Mouse (Mus musculus) forebrain, postnatal 0 days (tissue): ENCODE measurements around the gene Krt24. TPM values are rescaled to one million over a fixed set of nuclear protein-coding genes. Genes with fewer than 3 reads are reported as not detected.
"Not testable (repeated sequence)": the region's sequence is repeated elsewhere in the genome, so short reads cannot be mapped to it uniquely, and the experiment has no call there.

ENCODE experiments used
- ATAC-seq: fragments of 200-750 bp; cut with Nextera tagmentation; 2 replicates; pipeline ENCODE4 v1.8.0; 2017; ENCODE audit warnings: mild to moderate bottlenecking, moderate library complexity
- DNase-seq: peaks from one replicate; pipeline ENCODE4 v3.0.0-alpha.2; 2015
- H3K27ac ChIP-seq: fragments of 300-500 bp; sonication (generic); 2 replicates; pipeline ENCODE4 v1.5.1; 2014; ENCODE audit warnings: low read depth, mild to moderate bottlenecking, antibody characterized with exemption, low read length, moderate library complexity, mixed read lengths
- H3K27me3 ChIP-seq: fragments of 300-500 bp; sonication (generic); 2 replicates; pipeline ENCODE4 v1.6.1; 2014; ENCODE audit warnings: mild to moderate bottlenecking, low read length, mixed read lengths; ENCODE audit not compliant: insufficient read depth
- H3K36me3 ChIP-seq: fragments of 300-500 bp; sonication (generic); 2 replicates; pipeline ENCODE4 v1.6.1; 2014; ENCODE audit warnings: mild to moderate bottlenecking, moderate library complexity; ENCODE audit not compliant: insufficient read depth
- H3K4me1 ChIP-seq: fragments of 300-500 bp; sonication (generic); 2 replicates; pipeline ENCODE4 v1.6.1; 2014; ENCODE audit warnings: antibody characterized with exemption; ENCODE audit not compliant: insufficient read depth
- H3K4me2 ChIP-seq: fragments of 300-500 bp; sonication (generic); 2 replicates; pipeline ENCODE4 v1.6.1; 2014; ENCODE audit warnings: low read depth, mild to moderate bottlenecking, moderate library complexity
- H3K4me3 ChIP-seq: fragments of 300-500 bp; sonication (generic); 2 replicates; pipeline ENCODE4 v1.5.1; 2014; ENCODE audit warnings: low read depth, low read length, mixed read lengths
- H3K9ac ChIP-seq: fragments of 300-500 bp; sonication (generic); 2 replicates; pipeline ENCODE4 v1.6.1; 2014; ENCODE audit warnings: mild to moderate bottlenecking
- H3K9me3 ChIP-seq: fragments of 300-500 bp; sonication (generic); 2 replicates; pipeline ENCODE4 v1.6.1; 2016; ENCODE audit warnings: low read length
- CTCF ChIP-seq: sonication (generic); IDR thresholded peaks from 2 replicates; pipeline ENCODE4 v1.5.1; 2016; ENCODE audit warnings: antibody characterized with exemption, control low read depth, low read depth
- WGBS: fragments of 180-500 bp; shearing (Covaris S2); extraction: QIAGEN DNeasy Blood & Tissue Kit; methylation state at CpG from one replicate; pipeline ENCODE4 v1.1.7; 2014; 5-methylcytosine and 5-hydroxymethylcytosine counted together
- polyA plus RNA-seq: library from polyadenylated mRNA; unstranded; fragments of >200 nt; fragmentation: Nextera tagmentation; extraction: Ambion mirVana; gene quantifications from 2 replicates; pipeline ENCODE4 v1.2.1, GENCODE M21; 2015
- total RNA-seq: library from RNA; depleted of rRNA; stranded (reverse); fragments of >200 nt; gene quantifications from 2 replicates; pipeline ENCODE4 v1.2.3, GENCODE M21; 2014

The Krt24 gene
- total and polyA plus RNA-seq, 2 experiments from 2014 or later: 0.08 TPM; not detected in 1

DNA sequence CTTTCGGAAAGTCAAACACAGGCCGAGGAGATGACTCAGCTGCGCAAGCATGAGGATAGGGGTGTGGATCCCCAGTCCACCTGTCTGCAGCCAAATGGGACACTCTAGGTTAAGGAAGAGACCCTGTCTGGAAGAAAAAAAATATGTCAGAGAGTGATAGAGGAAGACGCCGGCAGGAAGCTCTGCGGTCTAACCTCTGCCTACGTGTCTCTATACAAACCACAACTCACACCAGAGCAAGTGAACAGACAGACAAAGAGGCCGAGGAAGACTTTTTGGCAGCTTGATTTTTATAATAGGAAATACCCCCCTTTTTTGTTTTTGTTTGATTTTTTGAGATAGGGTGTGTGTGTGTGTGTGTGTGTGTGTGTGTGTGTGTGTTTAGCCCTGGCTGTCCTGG, 29.7 kb downstream of the Krt24 start:
- H3K36me3 ChIP-seq: no peaks in the 10 kb centered on the region
- H3K27me3 ChIP-seq: no peaks in the 10 kb centered on the region; the same call in 1 of the 2 replicates
- no peak for TF ChIP-seq CTCF
- no peak for DNase-seq
- no peak overlapping the region for H3K27ac ChIP-seq
- H3K9me3 ChIP-seq: no peaks in the 10 kb centered on the region
- no peak overlapping the region for H3K4me2 ChIP-seq
- H3K4me1 ChIP-seq: no peaks in the 10 kb centered on the region
- H3K9ac ChIP-seq: no peak overlapping the region
- no peak for ATAC-seq
- 98% methylated on average over 8 of the region's 8 CpGs for WGBS
- no peak overlapping the region for H3K4me3 ChIP-seq

GRCm38 (mm10) chr11:99253893-99254292, 31.2 kb downstream of the Krt24 start:
- Histone ChIP-seq H3K9ac (no peak overlapping the region), H3K4me3 (no peak overlapping the region), H3K4me1 (no peaks in the 10 kb centered on the region), H3K9me3 (no peaks in the 10 kb centered on the region), H3K27me3 (no peaks in the 10 kb centered on the region; the same call in 1 of the 2 replicates), H3K36me3 (no peaks in the 10 kb centered on the region), H3K27ac (no peak overlapping the region), H3K4me2 (no peak overlapping the region)
- peak; percentile 42 for TF ChIP-seq CTCF
- WGBS: 63% methylated on average over 2 of the region's 2 CpGs
- DNase-seq (no peak), ATAC-seq (no peak)

DNA sequence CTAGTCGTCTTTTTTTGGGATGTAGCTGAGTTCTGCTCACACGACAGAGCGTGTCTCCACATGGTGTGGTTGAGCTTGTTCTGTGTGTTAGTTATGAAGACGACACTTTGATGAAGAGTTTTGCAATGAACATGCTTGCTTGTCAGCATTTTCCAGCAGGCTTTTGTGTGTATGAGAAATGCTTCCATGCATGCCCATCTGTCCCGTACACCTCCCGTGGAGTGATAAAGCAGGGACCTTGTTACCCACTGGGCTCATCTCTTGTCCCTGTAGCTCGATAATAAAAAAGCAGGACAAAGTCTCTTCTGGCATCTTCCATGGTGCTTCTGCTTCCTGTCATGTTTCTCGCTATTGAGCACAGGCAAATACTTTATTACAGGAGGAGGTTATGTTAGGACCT, 32.4 kb downstream of the Krt24 start:
- no peak for TF ChIP-seq CTCF
- Histone ChIP-seq H3K36me3 (no peaks in the 10 kb centered on the region), H3K4me3 (no peak overlapping the region), H3K9me3 (no peaks in the 10 kb centered on the region), H3K27me3 (no peaks in the 10 kb centered on the region; the same call in 1 of the 2 replicates), H3K4me2 (no peak overlapping the region), H3K4me1 (no peaks in the 10 kb centered on the region), H3K9ac (no peak overlapping the region), H3K27ac (no peak overlapping the region)
- WGBS: 57% methylated on average over 8 of the region's 8 CpGs
- DNase-seq (no peak), ATAC-seq (no peak)

- no peak for TF ChIP-seq CTCF
- Histone ChIP-seq H3K4me1 (no peaks in the 10 kb centered on the region), H3K9ac (no peak overlapping the region), H3K4me3 (no peak overlapping the region), H3K27ac (no peak overlapping the region), H3K9me3 (no peaks in the 10 kb centered on the region), H3K36me3 (no peaks in the 10 kb centered on the region), H3K27me3 (no peaks in the 10 kb centered on the region), H3K4me2 (no peak overlapping the region)
- WGBS: 70% methylated on average over 3 of the region's 3 CpGs
- no peak for ATAC-seq
- no peak for DNase-seq
Observed at GRCm38 (mm10) chr11:99250666-99251065, 34.4 kb downstream of the Krt24 start.

DNA sequence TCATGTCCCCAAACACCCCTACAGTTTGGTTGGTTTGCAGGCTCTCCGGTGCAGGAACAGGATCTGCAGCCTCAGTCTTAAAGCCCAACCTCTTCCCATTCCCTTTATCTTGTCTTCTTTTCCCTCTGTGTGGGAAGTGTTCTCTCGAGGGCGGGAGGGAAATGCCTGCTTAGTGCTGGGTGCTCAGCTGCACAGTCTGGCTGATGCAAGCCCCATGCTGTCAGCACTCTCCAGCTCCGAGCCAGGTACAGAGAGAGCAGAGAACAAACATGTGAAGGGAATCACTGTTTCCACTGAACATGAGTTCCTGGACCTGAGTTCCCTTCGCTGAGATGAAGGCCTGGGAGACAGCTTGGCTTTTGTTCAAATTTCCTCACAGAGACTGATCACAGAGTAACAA, 34.8 kb downstream of the Krt24 start:
- no peak for ATAC-seq
- no peaks in the 10 kb centered on the region for H3K27me3 ChIP-seq
- no peak overlapping the region for H3K27ac ChIP-seq
- H3K36me3 ChIP-seq: no peaks in the 10 kb centered on the region
- H3K4me2 ChIP-seq: no peak overlapping the region
- no peak for TF ChIP-seq CTCF
- WGBS: 55% methylated on average over 5 of the region's 5 CpGs
- no peak overlapping the region for H3K9ac ChIP-seq
- H3K4me3 ChIP-seq: no peak overlapping the region
- DNase-seq: no peak
- no peaks in the 10 kb centered on the region for H3K9me3 ChIP-seq
- H3K4me1 ChIP-seq: no peaks in the 10 kb centered on the region

- no peaks in the 10 kb centered on the region for H3K9me3 ChIP-seq
- H3K9ac ChIP-seq: no peak overlapping the region
- no peak for DNase-seq
- no peaks in the 10 kb centered on the region for H3K4me1 ChIP-seq
- no peak for ATAC-seq
- no peak overlapping the region for H3K4me2 ChIP-seq
- no peaks in the 10 kb centered on the region for H3K27me3 ChIP-seq
- 66% methylated on average over 4 of the region's 4 CpGs for WGBS
- peak; percentile 51 for TF ChIP-seq CTCF
- H3K4me3 ChIP-seq: no peak overlapping the region
- H3K36me3 ChIP-seq: no peaks in the 10 kb centered on the region
- H3K27ac ChIP-seq: no peak overlapping the region
Observed at GRCm38 (mm10) chr11:99249115-99249514, 35.9 kb downstream of the Krt24 start.

DNA sequence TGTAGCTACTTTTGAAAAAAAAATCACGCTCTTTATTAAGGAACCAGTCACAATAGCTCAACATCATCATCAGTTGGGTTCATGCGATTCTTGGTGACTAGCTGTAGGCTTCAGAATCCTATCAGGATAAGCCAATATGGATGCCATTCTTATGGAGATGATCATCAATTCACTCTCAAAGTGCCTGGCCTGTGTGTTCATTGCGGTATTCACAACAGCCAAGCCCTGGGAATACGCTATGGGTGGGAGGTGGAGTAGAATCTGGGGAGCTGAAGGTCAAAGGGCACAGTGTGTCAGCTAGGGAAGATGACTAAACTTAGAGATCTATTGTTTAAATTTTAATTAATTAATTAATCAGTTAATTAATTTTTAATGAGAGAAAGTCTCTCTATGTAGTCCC, 37.1 kb downstream of the Krt24 start:
- H3K9me3 ChIP-seq: no peaks in the 10 kb centered on the region
- no peaks in the 10 kb centered on the region for H3K36me3 ChIP-seq
- DNase-seq (no peak), ATAC-seq (no peak)
- no peak overlapping the region for H3K9ac ChIP-seq
- H3K4me3 ChIP-seq: no peak overlapping the region
- 94% methylated on average over 4 of the region's 4 CpGs for WGBS
- no peaks in the 10 kb centered on the region for H3K27me3 ChIP-seq
- H3K4me2 ChIP-seq: no peak overlapping the region
- H3K4me1 ChIP-seq: no peaks in the 10 kb centered on the region
- no peak for TF ChIP-seq CTCF
- no peak overlapping the region for H3K27ac ChIP-seq

DNA sequence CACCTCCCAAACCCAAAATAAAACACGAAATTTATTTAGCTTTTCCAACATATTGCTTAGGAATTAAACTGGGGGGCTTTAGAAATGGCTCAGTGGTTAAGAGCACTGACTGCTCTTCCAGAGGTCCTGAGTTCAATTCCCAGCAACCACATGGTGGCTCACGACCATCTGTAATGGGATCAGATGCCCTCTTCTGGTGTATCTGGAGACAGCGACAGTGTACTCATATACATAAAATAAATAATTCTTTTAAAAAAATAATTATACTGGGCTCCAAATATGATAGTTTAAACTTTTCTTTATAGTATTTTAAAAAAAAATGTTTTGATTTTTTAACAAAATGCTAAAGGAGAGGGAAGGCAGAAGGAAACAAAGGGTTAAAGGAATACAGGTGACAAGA, 40.5 kb downstream of the Krt24 start:
- not testable (repeated sequence) for H3K27me3 ChIP-seq, H3K36me3 ChIP-seq, H3K4me1 ChIP-seq, ATAC-seq, H3K27ac ChIP-seq, H3K9me3 ChIP-seq, DNase-seq, H3K4me3 ChIP-seq, H3K9ac ChIP-seq
- peak overlapping the region; percentile 54; the same call in 1 of the 2 replicates for H3K4me2 ChIP-seq
- 49% methylated on average over 3 of the region's 3 CpGs for WGBS
